Mouse (Mus musculus) heart, postnatal 36 days (tissue): Measurements from ENCODE around the gene Olfr467. TPM values are rescaled to one million over a fixed set of nuclear protein-coding genes. Genes with fewer than 3 reads are reported as not detected.
"Not testable (repeated sequence)": the region's sequence is repeated elsewhere in the genome, so short reads cannot be mapped to it uniquely, and the experiment has no call there.

ENCODE experiments used
- DNase-seq, 2 experiments: peaks; one replicate each; pipeline ENCODE4 v3.0.0; 2021 to 2022
- intact Hi-C: fragments of 180-260 bp; cut with DNase I; formaldehyde crosslinking; loops from one replicate; pipeline ENCODE4 v1.15.1; 2025
- total RNA-seq, 2 experiments: library from RNA; stranded (reverse); gene quantifications; 2 replicates each; pipeline ENCODE4 v1.2.3; 2021

The Olfr467 gene
- total RNA-seq, result not detected

DNA sequence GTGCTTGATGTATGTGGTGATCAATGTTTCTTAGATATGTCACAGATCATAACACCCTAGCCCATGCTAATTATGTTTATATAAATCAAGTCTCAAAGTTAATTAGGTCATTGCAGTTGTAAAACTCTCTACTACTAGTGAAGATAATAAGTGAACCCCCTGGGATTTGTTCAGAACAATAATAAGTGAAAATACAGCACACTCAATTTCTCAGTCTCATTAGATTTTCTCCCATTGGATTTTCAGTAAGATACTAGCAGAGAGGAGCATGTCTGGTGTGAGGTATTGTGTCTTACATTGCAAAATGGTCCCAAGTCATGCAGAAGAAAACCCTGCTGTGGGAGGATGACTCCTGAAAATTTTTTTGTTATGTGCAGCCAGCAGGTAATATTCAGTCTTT, at the start of gene Olfr467:
Gene Olfr467 (plus strand): TSS at position 301 of the 400 bp plus-strand sequence.
- no peak for DNase-seq
- intact Hi-C loops, result no loop called here

DNA sequence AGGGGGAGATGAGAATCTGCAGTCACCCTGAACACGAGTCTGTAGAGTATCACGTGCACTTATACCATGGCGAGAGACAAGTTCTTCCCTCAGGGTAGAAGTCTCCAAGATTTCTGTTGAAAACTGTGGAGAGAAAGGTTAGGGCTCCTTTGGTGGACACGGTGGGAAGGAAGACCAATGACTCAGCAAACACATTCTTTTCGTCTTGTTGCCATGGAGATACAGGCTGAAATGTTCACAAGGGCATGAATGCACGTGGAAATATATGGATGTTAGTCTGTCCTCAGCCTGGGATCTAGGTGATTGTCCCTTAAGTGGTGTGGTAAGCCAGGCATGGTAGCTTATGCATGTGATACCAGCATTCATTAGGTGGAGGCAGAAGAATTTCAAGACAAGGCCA, 41.3 kb upstream of the Olfr467 start:
- intact Hi-C loops, result no loop called here
- no peak for DNase-seq

DNA sequence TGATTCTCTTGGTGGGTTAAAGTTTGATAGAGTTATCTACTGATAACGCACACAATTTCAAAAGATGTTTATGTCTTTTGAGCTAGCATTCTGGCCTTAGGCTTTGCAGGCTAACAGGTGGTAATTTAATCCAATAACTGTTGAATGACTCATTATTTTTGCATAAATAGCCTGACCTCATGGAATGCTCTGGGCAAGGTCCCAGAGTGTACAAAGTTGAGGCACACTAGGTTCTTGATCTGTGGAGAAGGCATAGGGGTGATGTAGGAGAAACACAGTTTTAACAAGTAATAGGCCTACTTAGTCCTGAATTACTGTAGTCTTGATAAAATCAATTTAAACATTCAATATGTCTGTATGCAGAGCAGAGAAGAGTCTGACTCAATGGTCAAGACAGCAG, 33.8 kb upstream of the Olfr467 start:
- intact Hi-C loops, result no loop called here
- DNase-seq, result no peak

GRCm38 (mm10) chr7:107779611-107780010, 32.5 kb upstream of the Olfr467 start:
- DNase-seq, result no peak
- intact Hi-C loops, result loop anchor here (2.0 to 5.0 kb wide), 2 partner anchors 32 to 119 kb away; no protein-coding TSS in a partner anchor

DNA sequence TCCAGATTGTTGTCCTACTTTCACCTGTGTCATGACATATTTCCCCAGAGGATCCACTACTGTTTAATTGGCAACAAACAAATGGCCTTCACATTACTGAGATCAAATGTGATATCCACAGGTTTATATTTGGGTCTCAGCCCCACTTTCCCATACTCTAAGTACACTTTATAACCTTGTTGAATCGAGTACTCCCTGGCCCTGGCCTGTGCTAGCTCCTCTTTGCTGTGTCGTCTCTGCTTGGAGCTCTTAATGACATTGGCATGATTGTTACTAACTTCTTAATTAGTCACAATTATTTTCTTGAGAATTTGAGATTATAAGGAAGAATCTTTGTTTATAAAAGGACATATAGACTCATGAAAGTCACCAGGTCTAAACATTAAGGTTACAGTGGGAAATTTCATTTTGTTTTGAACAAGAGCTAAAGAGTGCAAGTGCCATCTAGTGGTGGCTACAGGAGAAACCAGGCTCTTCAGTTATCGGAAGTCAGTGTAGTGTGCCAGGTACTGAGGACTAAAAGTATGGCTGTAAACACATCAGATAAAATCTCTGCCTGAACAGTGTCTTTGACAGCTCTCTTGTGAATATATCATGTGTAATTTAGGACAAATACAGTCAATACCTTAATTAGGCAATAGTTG, 24.0 kb upstream of the Olfr467 start:
- no peak for DNase-seq
- intact Hi-C loops, result loop anchor here (2.0 to 5.0 kb wide), 2 partner anchors 127 to 571 kb away; no protein-coding TSS in a partner anchor

DNA sequence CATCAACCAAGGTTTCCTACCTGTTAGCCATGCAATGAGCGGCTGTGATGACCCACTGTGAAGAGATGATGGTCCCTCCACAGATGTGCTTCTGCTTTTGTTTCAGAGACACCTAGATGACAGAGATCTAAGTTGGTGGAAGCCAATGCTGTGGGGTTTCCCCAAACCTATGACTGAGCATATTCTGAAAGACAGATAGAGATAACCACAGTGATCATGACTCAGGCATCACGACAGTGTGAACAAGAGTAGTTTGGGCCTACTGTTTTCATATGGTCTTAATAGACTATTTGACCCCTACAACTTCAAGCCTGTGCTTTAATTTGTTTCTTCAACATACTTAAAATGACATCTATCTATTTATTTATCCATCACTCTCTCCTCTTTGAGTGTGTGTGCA, 15.6 kb upstream of the Olfr467 start:
- no peak for DNase-seq
- intact Hi-C loops, result no loop called here

- no peak for DNase-seq
- intact Hi-C loops, result no loop called here
These were observed 11.0 kb upstream of the Olfr467 start, which contains the start of gene Ovch2 for GRCm38 (mm10) chr7:107801108-107801507. Gene Ovch2 (minus strand): TSS chr7:107801208.

- intact Hi-C loops, result no loop called here
- DNase-seq, result no peak
These were observed 9.9 kb upstream of the Olfr467 start for GRCm38 (mm10) chr7:107802138-107802537.

DNA sequence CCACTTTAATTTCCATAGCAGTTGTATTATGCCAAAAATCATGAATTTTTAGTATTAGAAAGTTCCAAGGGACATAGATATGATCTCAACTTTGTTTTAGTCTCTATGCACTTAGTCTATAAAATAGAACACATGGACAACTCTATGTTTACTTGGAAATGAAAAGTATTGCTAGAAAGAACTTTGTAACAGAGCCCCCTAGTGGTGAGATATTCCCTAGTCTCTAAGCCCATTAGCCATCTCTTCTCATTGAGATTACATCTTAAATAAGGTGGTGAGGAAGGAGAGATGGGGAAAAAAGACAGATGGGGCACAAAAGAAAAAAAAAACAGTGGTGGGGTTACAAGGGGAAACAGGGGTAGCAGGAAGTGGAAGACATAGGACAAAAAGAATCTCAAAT, 7.4 kb downstream of the Olfr467 start:
- DNase-seq, result no peak
- intact Hi-C loops, result no loop called here

- intact Hi-C loops, DNase-seq: not testable (repeated sequence)
These were observed 11.8 kb downstream of the Olfr467 start for GRCm38 (mm10) chr7:107823867-107824266.

DNA sequence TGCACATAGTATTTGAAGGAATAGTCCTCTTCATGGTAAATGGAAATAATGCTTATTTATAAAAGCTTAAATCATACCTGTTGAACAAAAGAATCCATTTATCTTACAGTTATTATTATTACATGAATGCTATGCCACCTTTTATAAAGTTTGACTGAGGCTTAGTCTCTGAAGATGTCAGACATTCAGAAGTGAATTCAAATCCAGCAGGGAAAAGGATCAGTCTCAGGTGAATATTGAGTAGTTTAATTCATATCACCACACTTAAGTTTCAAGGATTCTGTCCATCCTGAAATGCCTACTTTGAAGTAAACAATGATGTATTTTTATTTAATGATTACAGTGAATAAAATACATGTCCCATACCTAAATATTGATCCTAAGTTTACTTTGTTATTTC, 13.4 kb downstream of the Olfr467 start, which contains the start of gene Olfr469:
Gene Olfr469 (minus strand): TSS at position 101 of the 400 bp plus-strand sequence.
- intact Hi-C loops, DNase-seq: not testable (repeated sequence)

GRCm38 (mm10) chr7:107841719-107842118, 29.7 kb downstream of the Olfr467 start:
- no peak for DNase-seq
- intact Hi-C loops, result loop anchor here (1.0 kb wide), 1 partner anchor 25 kb away; no protein-coding TSS in a partner anchor

DNA sequence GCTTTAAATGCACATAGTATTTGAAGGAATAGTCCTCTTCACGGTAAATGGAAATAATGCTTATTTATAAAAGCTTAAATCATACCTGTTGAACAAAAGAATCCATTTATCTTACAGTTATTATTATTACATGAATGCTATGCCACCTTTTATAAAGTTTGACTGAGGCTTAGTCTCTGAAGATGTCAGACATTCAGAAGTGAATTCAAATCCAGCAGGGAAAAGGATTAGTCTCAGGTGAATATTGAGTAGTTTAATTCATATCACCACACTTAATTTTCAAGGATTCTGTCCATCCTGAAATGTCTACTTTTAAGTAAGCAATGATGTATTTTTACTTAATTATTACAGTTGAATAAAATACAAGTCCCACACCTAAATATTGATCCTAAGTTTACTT, 35.3 kb downstream of the Olfr467 start, which contains the start of gene Olfr470:
Gene Olfr470 (minus strand): TSS at position 101 of the 400 bp plus-strand sequence.
- intact Hi-C loops, result not testable (repeated sequence)

More for the DNA sequence above, 35.3 kb downstream of the Olfr467 start, which contains the start of gene Olfr470:
- DNase-seq, result not testable (repeated sequence)

Other genes starting within 250 kb of the Olfr467 start
- 1 to 10 TPM; 5.1 to 6.2 TPM for gene Olfml1, start 244.8 kb upstream of the Olfr467 start, total RNA-seq
- gene Ppfibp2, start 217.1 kb upstream of the Olfr467 start, total RNA-seq, result 10 to 100 TPM; 23.2 to 24.6 TPM
- not detected for gene 5330417H12Rik, start 187.1 kb upstream of the Olfr467 start, total RNA-seq
- not detected for gene Cyb5r2, start 54.2 kb upstream of the Olfr467 start, total RNA-seq
- not detected for gene Ovch2, start 11.1 kb upstream of the Olfr467 start, total RNA-seq
- gene Olfr469, start 13.3 kb downstream of the Olfr467 start, total RNA-seq, result not detected
- gene Olfr470, start 35.2 kb downstream of the Olfr467 start, total RNA-seq, result not detected
- not detected for gene Olfr472, start 85.6 kb downstream of the Olfr467 start, total RNA-seq
- not detected for gene Olfr473, start 118.2 kb downstream of the Olfr467 start, total RNA-seq
- not detected for gene Olfr474, start 142.4 kb downstream of the Olfr467 start, total RNA-seq
- not detected for gene Olfr476, start 152.5 kb downstream of the Olfr467 start, total RNA-seq
- not detected for gene Olfr477, start 174.4 kb downstream of the Olfr467 start, total RNA-seq
- gene Olfr478, start 221.7 kb downstream of the Olfr467 start, total RNA-seq, result not detected
- gene Olfr479, start 238.4 kb downstream of the Olfr467 start, total RNA-seq, result not detected